Mouse (Mus musculus): Measurements from ENCODE around the gene Hand2. TPM values are rescaled to one million over a fixed set of nuclear protein-coding genes. Genes with fewer than 3 reads are reported as not detected.
A peak's percentile ranks its signal among the peaks of the same experiment; 100 is the strongest.

Hand2 gene
- polyA plus RNA-seq, 1 experiment from 2014 or later, result not detected

DNA sequence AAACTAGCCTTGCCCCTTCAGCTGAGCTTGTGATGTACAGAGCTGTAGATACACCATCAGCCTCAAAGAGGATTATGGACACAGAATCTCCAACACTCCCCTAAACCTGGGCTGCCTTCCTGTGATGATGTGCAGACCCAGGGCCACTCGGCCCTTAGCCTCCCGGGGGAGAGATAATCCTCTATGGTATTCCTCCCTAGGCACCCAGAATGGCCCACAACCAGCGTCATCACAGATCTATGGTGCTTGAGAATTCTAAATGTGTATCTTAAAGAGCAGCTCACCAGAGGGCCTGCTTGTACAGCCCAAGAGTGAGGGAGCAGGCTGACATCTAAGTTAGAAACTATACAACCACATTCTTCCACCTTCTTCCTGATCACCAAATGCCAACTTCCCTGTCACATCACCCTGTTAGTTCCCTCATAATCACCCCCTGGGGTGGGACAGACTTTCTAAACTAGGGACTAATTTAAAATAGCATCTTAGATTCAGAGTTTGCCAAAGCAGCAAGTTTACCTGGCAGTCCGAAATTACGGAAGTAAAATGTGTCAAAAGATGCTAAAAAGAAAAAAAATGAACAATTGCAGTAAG, 2.8 kb upstream of the Hand2 start:
- Histone ChIP-seq H3K4me3 (no peak overlapping the region), H3K27me3 (ENCODE audit: low read depth, poor library complexity, severe bottlenecking) (peaks cover 100% of the 10 kb centered on the region)

DNA sequence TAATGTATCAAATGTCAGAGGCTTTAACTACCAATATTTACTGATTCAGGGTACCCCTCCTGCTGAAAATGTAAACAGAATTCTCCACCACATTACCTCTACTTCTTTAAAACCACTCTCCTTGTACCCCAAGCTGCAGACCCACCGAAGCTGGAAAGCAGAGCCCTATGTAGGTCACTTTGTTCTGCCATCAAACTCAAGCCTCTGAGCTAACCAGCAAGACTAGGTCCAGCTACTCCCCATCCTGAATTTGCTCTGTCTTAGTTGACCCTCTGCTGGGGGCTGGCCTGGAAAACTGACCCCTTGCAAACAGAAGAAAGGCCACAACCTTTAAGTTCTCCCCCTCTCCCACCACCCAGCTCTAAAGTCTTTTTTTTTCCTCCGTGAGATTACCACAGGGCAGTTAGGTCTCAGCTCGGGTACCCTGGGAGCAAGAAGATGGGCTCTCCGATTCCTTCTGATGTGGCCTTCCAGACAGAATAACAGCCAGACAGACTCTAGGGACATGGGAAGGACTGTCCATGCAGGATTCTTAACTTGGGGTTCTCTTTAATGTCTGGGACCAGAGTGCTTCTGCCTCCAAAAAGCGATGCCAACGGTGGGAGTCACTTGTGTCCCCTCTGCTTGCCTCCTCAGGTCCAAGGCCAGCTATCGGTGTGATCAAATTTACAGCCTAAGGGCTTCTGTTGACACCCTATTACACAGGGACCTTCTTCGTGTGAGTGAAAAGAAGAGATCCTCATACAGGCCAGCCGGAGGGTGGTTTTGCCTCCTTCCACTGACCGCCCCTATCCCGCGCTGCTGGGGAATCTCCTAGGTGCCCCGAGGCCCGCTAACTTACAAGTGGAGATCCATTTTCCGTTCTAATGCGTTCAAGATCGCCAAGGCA, 1.4 kb upstream of the Hand2 start:
- WGBS, result under 1% methylated on average over 17 of the region's 17 CpGs
- peaks cover 100% of the 10 kb centered on the region for H3K27me3 ChIP-seq (ENCODE audit: low read depth, poor library complexity, severe bottlenecking)

More for the DNA sequence above, 2.8 kb upstream of the Hand2 start:
- peak; percentile 27 for DNase-seq (ENCODE audit: low spot score)
- Histone ChIP-seq H3K4me1 (peaks cover 23% of the 10 kb centered on the region), H3K36me3 (no peaks in the 10 kb centered on the region), H3K27ac (replicated peaks) (no peak overlapping the region), H3K9me3 (replicated peaks) (no peaks in the 10 kb centered on the region)
- 3% methylated on average over 5 of the region's 5 CpGs for WGBS

DNA sequence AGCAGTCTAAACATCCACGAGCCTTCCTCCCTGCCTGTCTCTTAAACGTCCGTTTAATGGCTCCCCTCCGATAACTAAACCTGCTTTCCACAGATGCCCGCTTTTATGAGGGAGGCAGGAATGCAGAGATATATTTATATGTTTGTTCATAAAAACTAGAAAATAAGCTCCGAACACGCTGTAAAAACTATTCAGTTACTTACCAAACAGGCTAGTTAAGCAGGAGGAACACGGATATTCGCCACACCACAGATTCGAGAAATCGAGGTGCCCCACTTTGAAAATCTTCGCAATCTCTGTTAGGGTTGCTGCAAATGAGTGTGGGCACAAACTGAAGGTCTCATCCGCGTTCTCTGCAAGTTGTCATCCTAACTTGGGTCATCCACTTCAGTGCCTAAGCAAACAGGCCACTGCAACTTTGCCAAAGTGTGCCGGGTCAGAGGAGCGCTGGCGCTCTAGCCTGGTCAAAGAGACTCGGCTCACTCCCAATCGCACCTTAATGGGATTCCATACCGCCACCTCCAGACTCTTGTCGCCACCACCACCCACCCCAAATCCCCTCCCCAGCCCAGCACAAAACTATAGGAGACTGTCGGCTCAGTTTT, 700 bp upstream of the Hand2 start:
- Histone ChIP-seq H3K4me1 (peaks cover 25% of the 10 kb centered on the region), H3K4me3 (0 out of 2 replicates have a peak overlapping the region, but pooled peaks have one; percentile 57), H3K9me3 (replicated peaks) (no peaks in the 10 kb centered on the region), H3K27ac (replicated peaks) (no peak overlapping the region), H3K27me3 (ENCODE audit: low read depth, poor library complexity, severe bottlenecking) (peaks cover 100% of the 10 kb centered on the region), H3K36me3 (no peaks in the 10 kb centered on the region)
- DNase-seq (ENCODE audit: low spot score), result peak; percentile 63
- 1% methylated on average over 22 of the region's 22 CpGs for WGBS

More for the DNA sequence above, 1.4 kb upstream of the Hand2 start:
- H3K9me3 ChIP-seq (replicated peaks), result no peaks in the 10 kb centered on the region
- H3K27ac ChIP-seq (replicated peaks), result no peak overlapping the region
- peaks cover 25% of the 10 kb centered on the region for H3K4me1 ChIP-seq
- no peaks in the 10 kb centered on the region for H3K36me3 ChIP-seq
- DNase-seq (ENCODE audit: low spot score), result peak; percentile 58
- H3K4me3 ChIP-seq, result no peak overlapping the region

DNA sequence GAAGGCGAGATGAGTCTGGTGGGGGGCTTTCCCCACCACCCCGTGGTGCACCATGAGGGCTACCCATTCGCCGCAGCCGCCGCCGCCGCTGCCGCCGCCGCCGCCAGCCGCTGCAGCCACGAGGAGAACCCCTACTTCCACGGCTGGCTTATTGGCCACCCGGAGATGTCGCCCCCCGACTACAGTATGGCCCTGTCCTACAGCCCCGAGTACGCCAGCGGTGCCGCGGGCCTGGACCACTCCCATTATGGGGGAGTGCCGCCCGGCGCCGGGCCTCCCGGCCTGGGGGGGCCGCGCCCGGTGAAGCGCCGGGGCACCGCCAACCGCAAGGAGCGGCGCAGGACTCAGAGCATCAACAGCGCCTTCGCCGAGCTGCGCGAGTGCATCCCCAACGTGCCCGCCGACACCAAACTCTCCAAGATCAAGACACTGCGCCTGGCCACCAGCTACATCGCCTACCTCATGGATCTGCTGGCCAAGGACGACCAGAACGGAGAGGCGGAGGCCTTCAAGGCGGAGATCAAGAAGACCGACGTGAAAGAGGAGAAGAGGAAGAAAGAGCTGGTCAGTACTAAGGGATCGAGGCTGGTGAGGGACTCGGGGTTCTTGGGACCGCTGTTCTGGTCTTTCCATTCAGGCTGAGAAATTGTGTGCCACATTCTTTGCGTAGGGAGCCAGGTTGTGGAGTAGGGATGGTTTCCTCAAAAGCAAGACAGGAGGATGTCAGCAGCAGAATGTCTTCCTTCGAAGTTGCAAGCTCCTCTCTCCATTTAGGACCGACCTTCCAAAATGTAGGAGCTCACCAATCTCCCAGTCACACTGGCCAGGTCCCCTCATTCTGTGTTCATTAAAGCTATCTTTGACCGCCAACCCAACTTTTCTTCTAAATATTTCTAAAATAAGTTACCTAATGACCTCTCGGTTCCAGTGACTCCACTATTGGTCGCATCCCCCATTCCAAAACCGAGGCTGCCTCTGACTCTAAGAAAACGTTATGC, 1.4 kb downstream of the Hand2 start:
- Histone ChIP-seq H3K9me3 (replicated peaks) (no peaks in the 10 kb centered on the region), H3K4me1 (peaks cover 31% of the 10 kb centered on the region), H3K4me3 (peak overlapping the region; percentile 57), H3K36me3 (no peaks in the 10 kb centered on the region), H3K27me3 (ENCODE audit: low read depth, poor library complexity, severe bottlenecking) (peaks cover 100% of the 10 kb centered on the region), H3K27ac (replicated peaks) (no peak overlapping the region; the same call in 1 of the 2 replicates)
- WGBS, result under 1% methylated on average over 62 of the region's 64 CpGs
- DNase-seq (ENCODE audit: low spot score), result peak; percentile 76

DNA sequence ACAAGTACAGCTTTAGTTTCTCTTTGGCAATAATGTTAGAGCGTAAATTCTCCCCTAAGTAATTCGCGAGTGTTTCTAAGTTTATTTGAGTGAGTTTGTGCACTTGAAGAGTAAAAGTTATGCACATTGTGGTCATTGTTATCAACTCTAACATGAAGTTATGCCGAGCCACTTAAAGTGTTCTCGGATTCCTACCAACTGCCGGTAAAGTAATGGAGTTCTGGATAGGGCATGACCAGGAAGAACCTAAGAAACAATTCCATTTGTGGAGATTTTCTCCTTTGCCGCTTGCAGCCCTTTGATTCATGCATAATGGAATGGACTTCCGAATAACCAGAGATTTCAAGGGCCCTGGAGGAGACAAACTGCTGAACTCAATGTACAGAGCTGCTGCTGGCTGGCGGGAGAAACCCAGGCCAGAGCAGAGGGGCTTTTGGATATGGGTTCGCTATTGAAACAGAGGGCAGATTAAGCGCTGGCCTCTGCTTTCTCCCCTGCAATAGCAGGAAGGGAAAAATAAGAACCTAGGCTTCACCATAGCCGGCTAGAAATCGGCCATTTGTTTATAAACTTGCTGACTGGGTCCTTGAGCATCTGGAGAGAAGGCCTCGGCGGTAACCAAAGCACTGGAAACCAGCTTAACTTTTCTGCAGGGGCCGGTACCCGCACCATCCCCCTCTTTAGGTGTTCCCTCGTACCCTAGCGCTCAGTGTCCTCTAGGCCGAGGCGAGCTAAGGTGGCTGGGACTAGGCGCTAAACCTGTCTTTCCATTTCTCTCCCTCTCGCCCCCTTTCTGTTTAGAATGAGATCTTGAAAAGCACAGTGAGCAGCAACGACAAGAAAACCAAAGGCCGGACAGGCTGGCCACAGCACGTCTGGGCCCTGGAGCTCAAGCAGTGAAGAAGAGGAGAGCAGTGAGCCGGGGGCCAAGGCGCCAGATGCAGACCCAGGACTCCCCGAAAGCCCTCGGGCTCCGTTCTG, 2.5 kb downstream of the Hand2 start:
- DNase-seq (ENCODE audit: low spot score), result peak; percentile 66
- no peaks in the 10 kb centered on the region for H3K36me3 ChIP-seq
- H3K27me3 ChIP-seq (ENCODE audit: low read depth, poor library complexity, severe bottlenecking), result peaks cover 100% of the 10 kb centered on the region
- WGBS, result under 1% methylated on average over 31 of the region's 31 CpGs
- H3K4me1 ChIP-seq, result peaks cover 37% of the 10 kb centered on the region
- no peak overlapping the region for H3K27ac ChIP-seq (replicated peaks)
- H3K4me3 ChIP-seq, result no peak overlapping the region
- no peaks in the 10 kb centered on the region for H3K9me3 ChIP-seq (replicated peaks)

DNA sequence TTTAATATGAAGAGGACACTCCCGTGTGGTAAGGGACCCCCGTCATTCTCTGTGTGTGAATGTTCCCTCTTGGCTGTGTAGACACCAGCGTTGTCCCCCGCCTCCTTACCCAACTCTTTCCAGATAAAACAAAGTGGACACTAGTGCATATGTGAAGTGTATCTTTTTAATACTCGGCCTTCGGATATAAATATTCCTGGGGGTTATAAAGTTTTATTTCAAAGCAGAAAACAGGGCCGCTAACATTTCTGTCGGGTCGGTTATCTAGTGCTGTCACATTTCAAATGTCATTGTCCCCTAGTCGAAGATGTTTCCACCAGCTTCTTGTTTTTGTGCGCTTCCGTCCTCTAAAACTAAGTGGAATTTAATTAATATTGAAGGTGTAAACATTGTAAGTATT, 3.3 kb downstream of the Hand2 start:
- WGBS, result 2% methylated on average over 12 of the region's 12 CpGs
- Histone ChIP-seq H3K36me3 (no peaks in the 10 kb centered on the region), H3K27me3 (ENCODE audit: low read depth, poor library complexity, severe bottlenecking) (peaks cover 100% of the 10 kb centered on the region), H3K27ac (replicated peaks) (no peak overlapping the region), H3K9me3 (replicated peaks) (no peaks in the 10 kb centered on the region), H3K4me1 (peaks cover 45% of the 10 kb centered on the region), H3K4me3 (no peak overlapping the region)
- DNase-seq (ENCODE audit: low spot score), result no peak

DNA sequence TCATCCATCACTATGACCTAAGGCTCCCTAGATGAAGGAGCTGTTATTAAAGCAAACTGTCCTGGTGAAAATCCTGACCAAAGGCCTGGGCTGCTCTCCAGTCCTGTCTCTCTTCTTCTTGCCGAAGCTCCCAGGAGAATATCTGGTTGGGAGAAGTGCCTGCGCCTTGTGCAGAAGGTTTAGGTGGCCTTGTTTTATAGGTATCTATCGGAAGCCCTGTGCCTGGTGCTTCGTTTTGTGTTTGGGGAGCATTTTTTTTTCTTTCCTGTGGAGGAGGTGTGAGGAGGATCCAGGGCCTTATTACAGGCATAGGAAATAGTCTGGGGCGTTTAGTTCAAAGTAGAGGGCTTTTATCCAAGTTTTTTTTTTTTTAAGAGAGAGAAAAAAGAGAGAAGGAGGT, 3.9 kb downstream of the Hand2 start:
- H3K27ac ChIP-seq (replicated peaks), result no peak overlapping the region
- under 1% methylated on average over 5 of the region's 5 CpGs for WGBS
- no peaks in the 10 kb centered on the region for H3K9me3 ChIP-seq (replicated peaks)
- no peak overlapping the region for H3K4me3 ChIP-seq
- H3K36me3 ChIP-seq, result no peaks in the 10 kb centered on the region
- peak; percentile 44 for DNase-seq (ENCODE audit: low spot score)
- H3K27me3 ChIP-seq (ENCODE audit: low read depth, poor library complexity, severe bottlenecking), result peaks cover 100% of the 10 kb centered on the region
- H3K4me1 ChIP-seq, result peaks cover 46% of the 10 kb centered on the region

DNA sequence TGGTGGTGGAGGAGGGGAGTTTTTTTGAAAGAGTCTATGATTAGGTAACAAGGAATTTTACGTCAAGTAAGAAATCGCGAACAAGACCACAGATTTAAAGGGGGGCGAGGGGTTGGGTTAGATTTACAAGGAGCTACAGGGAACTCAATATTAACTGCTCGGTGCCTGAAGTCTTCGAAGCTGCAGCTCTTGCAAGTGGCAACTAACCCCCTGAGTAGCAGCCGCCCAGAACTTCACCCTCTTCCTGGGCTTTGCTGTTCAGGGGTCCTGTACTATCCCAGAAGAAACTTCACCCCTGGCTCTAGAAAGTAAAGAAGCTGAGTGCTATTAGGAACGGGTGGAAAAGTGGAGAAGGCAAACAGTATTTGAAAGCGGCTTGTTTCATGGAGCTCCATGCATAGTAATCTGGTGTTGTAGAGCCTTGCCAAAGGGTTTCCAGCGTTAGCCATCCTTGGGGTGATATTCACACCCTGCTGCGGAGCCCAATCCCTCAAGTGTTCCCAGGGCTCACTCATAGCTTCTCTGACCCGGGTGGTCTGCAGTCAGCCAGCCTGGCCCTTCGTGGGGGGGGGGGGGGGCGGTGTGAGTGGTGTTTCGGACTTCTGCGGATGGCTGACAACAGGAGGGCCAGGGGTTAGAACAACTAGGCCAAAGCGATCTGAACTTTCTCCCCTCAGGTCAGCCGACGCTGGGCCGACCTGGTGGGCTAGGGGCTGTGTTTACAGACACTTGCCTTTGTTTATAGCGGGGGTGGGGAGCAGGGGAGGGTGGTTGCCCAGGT, 4.5 kb downstream of the Hand2 start:
- Histone ChIP-seq H3K36me3 (no peaks in the 10 kb centered on the region), H3K4me1 (peaks cover 44% of the 10 kb centered on the region), H3K9me3 (replicated peaks) (no peaks in the 10 kb centered on the region), H3K4me3 (no peak overlapping the region), H3K27me3 (ENCODE audit: low read depth, poor library complexity, severe bottlenecking) (peaks cover 100% of the 10 kb centered on the region), H3K27ac (replicated peaks) (no peak overlapping the region)
- DNase-seq (ENCODE audit: low spot score), result peak; percentile 65
- WGBS, result 2% methylated on average over 21 of the region's 21 CpGs

DNA sequence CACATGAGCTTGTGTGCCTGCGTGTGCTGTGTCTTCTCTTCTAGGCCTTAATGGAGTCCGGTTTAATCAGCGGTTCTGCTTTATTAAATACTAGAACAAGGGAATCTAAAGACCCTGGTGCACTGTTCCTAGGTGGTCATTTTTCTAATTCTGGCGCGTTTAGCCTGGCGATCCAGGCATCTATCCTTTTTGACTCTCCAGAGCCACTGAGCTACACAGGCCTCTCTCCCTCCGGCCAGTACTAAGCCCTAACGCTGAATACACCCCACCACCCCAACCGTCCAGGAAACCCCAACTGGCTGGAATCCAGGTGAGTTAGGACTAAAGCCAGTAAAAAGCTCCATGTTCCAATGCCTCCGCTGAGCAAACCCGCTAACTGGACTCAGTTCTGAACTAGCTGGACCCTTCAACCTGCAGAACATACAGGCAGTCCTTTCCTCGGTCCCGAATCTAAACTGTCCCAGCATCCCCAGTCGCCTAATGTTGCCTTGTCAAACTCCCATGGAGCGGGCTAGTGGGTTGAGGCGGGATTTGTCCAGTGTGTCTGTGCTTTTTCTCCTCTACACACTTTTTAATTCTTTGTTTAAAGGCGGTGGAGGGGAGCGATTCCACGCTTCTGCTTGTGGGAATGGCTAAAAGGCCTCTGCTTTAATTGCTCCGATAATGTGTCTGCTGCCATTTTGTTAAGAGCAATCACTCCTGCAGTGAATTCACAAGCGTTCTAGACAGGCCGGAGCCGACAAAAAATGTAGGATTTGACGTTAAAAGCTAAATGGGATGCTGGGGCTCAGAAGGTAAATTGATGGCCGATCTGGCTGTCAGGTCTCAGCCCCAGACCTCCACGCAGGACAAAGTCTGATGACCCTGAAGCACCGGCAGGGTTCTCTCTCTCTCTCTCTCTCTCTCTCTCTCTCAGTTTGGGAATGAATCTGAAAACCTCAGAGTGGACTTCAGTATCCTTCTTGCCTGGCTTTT, 5.6 kb downstream of the Hand2 start:
- no peak overlapping the region for H3K4me3 ChIP-seq

More for the DNA sequence above, 5.6 kb downstream of the Hand2 start:
- H3K27me3 ChIP-seq (ENCODE audit: low read depth, poor library complexity, severe bottlenecking), result peaks cover 100% of the 10 kb centered on the region
- peaks cover 33% of the 10 kb centered on the region for H3K4me1 ChIP-seq
- H3K36me3 ChIP-seq, result no peaks in the 10 kb centered on the region
- WGBS, result 1% methylated on average over 27 of the region's 27 CpGs
- no peak overlapping the region for H3K27ac ChIP-seq (replicated peaks)
- DNase-seq (ENCODE audit: low spot score), result peak; percentile 51
- H3K9me3 ChIP-seq (replicated peaks), result no peaks in the 10 kb centered on the region

All from midbrain, embryonic 10.5 days (tissue).